Mouse (Mus musculus): ENCODE measurements at regions not wholly inside any gene's neighbourhood (a gene's known extent, or its start where the extent isn't known, plus 50 kb on each side); places are given as distances from the start of the nearest gene placed in this dataset.
"Not testable (repeated sequence)": the region's sequence is repeated elsewhere in the genome, so short reads cannot be mapped to it uniquely, and the experiment has no call there.

GRCm38 (mm10) chr4:18620361-18620760 is 984.9 kb upstream of the Gm12353 start:
- DNase-seq (ENCODE audit: low read depth), result no peak

DNA sequence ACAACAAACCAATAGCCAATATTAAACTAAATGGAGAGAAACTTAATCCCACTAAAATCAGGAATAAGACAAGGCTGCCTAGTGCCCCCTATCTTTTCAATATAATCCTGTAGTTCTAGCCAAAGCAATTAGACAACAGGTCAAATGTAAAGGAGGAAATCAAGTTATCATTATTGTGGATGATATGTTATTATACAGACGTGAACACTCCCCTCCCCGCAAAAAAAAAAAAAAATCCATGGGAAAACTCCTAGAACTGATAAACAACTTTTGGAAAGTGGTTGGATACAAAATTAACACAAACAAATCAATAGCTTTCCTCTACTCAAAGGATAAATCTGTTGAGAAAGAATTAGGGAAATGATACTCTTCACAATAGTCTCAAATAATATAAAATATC is 966.2 kb upstream of the Gm12353 start:
- DNase-seq (ENCODE audit: low read depth), result no peak

DNA sequence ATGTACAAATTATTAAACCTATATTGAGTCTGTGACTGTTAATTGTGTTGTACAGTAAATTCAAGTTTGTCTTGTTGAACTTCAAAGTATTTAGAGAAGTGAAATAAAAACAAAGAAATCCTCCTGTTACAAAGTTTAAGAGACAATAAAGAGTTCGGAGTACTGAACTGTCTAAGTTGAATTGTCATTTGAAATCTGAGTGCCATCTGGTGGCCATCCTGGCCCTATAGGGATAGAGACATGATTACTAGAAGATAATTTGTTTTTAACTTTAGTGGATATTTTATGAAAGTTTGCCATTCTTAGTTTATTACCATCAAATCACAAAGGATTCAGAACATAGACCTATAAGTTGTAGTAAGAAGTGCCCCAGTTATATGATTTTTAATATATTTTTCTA is 956.1 kb upstream of the Gm12353 start:
- peak; percentile 1 for DNase-seq (ENCODE audit: low read depth)

GRCm38 (mm10) chr4:18685891-18686544 is 919.2 kb upstream of the Gm12353 start:
- no peak for DNase-seq (ENCODE audit: low read depth)

- DNase-seq (ENCODE audit: low read depth), result no peak
Measured at GRCm38 (mm10) chr4:18694076-18694475, 911.2 kb upstream of the Gm12353 start.

DNA sequence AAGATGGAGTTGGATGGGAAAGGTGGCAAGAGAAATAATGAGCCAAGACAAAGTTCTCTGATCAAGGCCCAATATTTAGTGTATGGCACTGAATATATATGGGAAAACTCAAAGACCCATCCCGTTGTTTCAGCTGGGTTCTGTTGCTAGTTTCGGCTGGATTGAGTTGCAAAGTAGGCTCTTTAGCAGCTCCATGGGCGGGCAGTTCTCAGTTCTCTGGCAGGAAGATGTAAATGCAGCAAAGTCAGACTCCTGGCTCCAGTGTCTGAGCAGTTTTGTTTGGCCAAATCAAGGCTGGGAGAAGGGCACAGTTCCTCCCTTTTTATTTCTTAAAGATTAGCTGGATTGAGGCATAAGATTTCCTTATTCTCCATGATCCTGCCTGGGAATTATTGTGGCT is 909.0 kb upstream of the Gm12353 start:
- DNase-seq (ENCODE audit: low read depth), result no peak

GRCm38 (mm10) chr4:18744241-18744640 is 861.0 kb upstream of the Gm12353 start:
- no peak for DNase-seq (ENCODE audit: low read depth)

DNA sequence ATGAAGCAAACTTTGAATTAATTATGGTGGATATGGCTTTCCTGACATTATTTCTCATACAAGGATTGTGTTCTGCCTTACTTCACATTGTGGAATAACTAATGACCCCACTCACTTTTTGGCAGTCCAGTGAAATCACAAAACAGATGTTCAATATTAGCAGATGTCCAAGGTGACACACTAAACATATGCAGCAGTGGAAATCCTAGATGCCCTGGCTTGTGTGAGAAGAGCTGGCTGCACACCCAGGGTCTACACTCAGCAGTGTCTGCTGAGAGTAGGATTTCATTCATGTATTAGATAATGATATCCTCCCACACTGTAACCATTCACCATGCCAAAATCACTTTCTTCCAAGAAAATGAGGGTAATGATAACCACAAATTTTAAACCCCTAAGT is 816.9 kb upstream of the Gm12353 start:
- no peak for DNase-seq (ENCODE audit: low read depth)

GRCm38 (mm10) chr4:18795740-18796394 is 809.4 kb upstream of the Gm12353 start:
- peak; percentile 2 for DNase-seq (ENCODE audit: low read depth)

GRCm38 (mm10) chr4:18796395-18796740 is 808.9 kb upstream of the Gm12353 start:
- no peak for DNase-seq (ENCODE audit: low read depth)

GRCm38 (mm10) chr4:18803109-18803508 is 802.1 kb upstream of the Gm12353 start:
- not testable (repeated sequence) for DNase-seq (ENCODE audit: low read depth)

Data from NIH3T3 (cell line).